Mouse (Mus musculus): ENCODE data around the gene Ensa. TPM values are rescaled to one million over a fixed set of nuclear protein-coding genes. Genes with fewer than 3 reads are reported as not detected.

Ensa gene
- polyA plus RNA-seq, 1 experiment from 2014 or later: 53.8 TPM

GRCm38 (mm10) chr3:95655437-95655836 lies 30.6 kb downstream of the Ensa start:
- Histone ChIP-seq H3K9me3 (replicated peaks; ENCODE audit: low read length) (no peaks in the 10 kb centered on the region), H3K27me3 (ENCODE audit: insufficient read depth, low read length) (no peaks in the 10 kb centered on the region), H3K36me3 (ENCODE audit: insufficient read depth, low read length) (peaks cover 1% of the 10 kb centered on the region; the same call in 1 of the 2 replicates), H3K9ac (ENCODE audit: low read depth, low read length) (no peak overlapping the region), H3K4me2 (ENCODE audit: low read length) (no peak overlapping the region), H3K27ac (no peak overlapping the region), H3K4me3 (replicated peaks; ENCODE audit: low read depth, low read length) (no peak overlapping the region), H3K4me1 (replicated peaks; ENCODE audit: insufficient read depth, low read length) (peaks cover 9% of the 10 kb centered on the region; the same call in 1 of the 2 replicates)
- ATAC-seq (replicated peaks; ENCODE audit: low FRiP score, low read depth) (no peak), DNase-seq (ENCODE audit: low spot score) (no peak)
- 89% methylated on average over 5 of the region's 5 CpGs for WGBS
- TF ChIP-seq CTCF (IDR thresholded peaks at IDR 0.05; ENCODE audit: low read depth): no peak

DNA sequence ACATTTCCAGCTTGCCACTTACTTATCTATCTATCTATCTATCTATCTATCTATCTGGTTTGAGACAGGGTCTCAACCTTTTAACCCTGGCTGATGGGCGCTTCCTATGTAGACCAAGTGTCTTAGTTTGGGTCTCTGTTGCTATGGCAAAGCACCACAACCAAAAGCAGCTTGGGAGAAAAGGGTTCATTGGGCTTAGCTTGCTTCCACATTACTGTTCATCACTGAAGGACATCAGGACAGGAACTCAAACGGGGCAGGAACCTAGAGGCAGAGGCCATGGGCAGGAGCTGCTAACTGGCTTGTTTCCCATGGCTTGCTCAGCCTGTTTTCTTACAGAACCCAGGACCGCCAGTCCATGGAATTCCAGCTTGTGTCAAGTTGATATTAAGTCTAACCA lies 32.3 kb downstream of the Ensa start:
- Histone ChIP-seq H3K27ac (no peak overlapping the region), H3K9ac (ENCODE audit: low read depth, low read length) (no peak overlapping the region), H3K4me2 (ENCODE audit: low read length) (no peak overlapping the region), H3K9me3 (replicated peaks; ENCODE audit: low read length) (no peaks in the 10 kb centered on the region), H3K36me3 (ENCODE audit: insufficient read depth, low read length) (peaks cover 9% of the 10 kb centered on the region; the same call in 1 of the 2 replicates), H3K4me1 (replicated peaks; ENCODE audit: insufficient read depth, low read length) (peaks cover 6% of the 10 kb centered on the region; the same call in 1 of the 2 replicates), H3K27me3 (ENCODE audit: insufficient read depth, low read length) (no peaks in the 10 kb centered on the region), H3K4me3 (replicated peaks; ENCODE audit: low read depth, low read length) (no peak overlapping the region)
- no peak for DNase-seq (ENCODE audit: low spot score)
- ATAC-seq (replicated peaks; ENCODE audit: low FRiP score, low read depth): no peak
- TF ChIP-seq CTCF (IDR thresholded peaks at IDR 0.05; ENCODE audit: low read depth): no peak
- 92% methylated on average over 3 of the region's 3 CpGs for WGBS

GRCm38 (mm10) chr3:95657711-95658110 lies 32.9 kb downstream of the Ensa start:
- peak overlapping the region; percentile 100 for H3K4me3 ChIP-seq (replicated peaks; ENCODE audit: low read depth, low read length)
- no peaks in the 10 kb centered on the region for H3K9me3 ChIP-seq (replicated peaks; ENCODE audit: low read length)
- peak overlapping the region; percentile 89 for H3K4me2 ChIP-seq (ENCODE audit: low read length)
- ATAC-seq (replicated peaks; ENCODE audit: low FRiP score, low read depth) (no peak), DNase-seq (ENCODE audit: low spot score) (no peak)
- no peaks in the 10 kb centered on the region for H3K27me3 ChIP-seq (ENCODE audit: insufficient read depth, low read length)
- 87% methylated on average over 3 of the region's 3 CpGs for WGBS
- no peak for TF ChIP-seq CTCF (IDR thresholded peaks at IDR 0.05; ENCODE audit: low read depth)
- H3K36me3 ChIP-seq (ENCODE audit: insufficient read depth, low read length): peaks cover 9% of the 10 kb centered on the region; the same call in 1 of the 2 replicates
- H3K4me1 ChIP-seq (replicated peaks; ENCODE audit: insufficient read depth, low read length): peaks cover 10% of the 10 kb centered on the region; the same call in 1 of the 2 replicates
- no peak overlapping the region for H3K9ac ChIP-seq (ENCODE audit: low read depth, low read length)
- peak overlapping the region; percentile 99 for H3K27ac ChIP-seq

GRCm38 (mm10) chr3:95658236-95658867 lies 33.6 kb downstream of the Ensa start, which contains the start of gene Mcl1:
TSS of gene Mcl1 (plus strand) at chr3:95658788.
- Histone ChIP-seq H3K36me3 (ENCODE audit: insufficient read depth, low read length) (peaks cover 9% of the 10 kb centered on the region; the same call in 1 of the 2 replicates), H3K4me1 (replicated peaks; ENCODE audit: insufficient read depth, low read length) (peaks cover 14% of the 10 kb centered on the region; the same call in 1 of the 2 replicates), H3K4me2 (ENCODE audit: low read length) (peak within 1 kb of the TSS; percentile 89), H3K27me3 (ENCODE audit: insufficient read depth, low read length) (no peaks in the 10 kb centered on the region), H3K27ac (peak within 1 kb of the TSS; percentile 99), H3K4me3 (replicated peaks; ENCODE audit: low read depth, low read length) (peak within 1 kb of the TSS; percentile 100), H3K9me3 (replicated peaks; ENCODE audit: low read length) (no peaks in the 10 kb centered on the region), H3K9ac (ENCODE audit: low read depth, low read length) (peak within 1 kb of the TSS; percentile 100)
- DNase-seq (ENCODE audit: low spot score) (peak; percentile 98), ATAC-seq (replicated peaks; ENCODE audit: low FRiP score, low read depth) (peak; percentile 96)
- WGBS: under 1% methylated on average over 43 of the region's 43 CpGs
- no peak for TF ChIP-seq CTCF (IDR thresholded peaks at IDR 0.05; ENCODE audit: low read depth)

GRCm38 (mm10) chr3:95658868-95659712 lies 34.3 kb downstream of the Ensa start:
- WGBS: under 1% methylated on average over 88 of the region's 113 CpGs
- Histone ChIP-seq H3K4me1 (replicated peaks; ENCODE audit: insufficient read depth, low read length) (peaks cover 22% of the 10 kb centered on the region; the same call in 1 of the 2 replicates), H3K27ac (peak overlapping the region; percentile 99), H3K36me3 (ENCODE audit: insufficient read depth, low read length) (peaks cover 15% of the 10 kb centered on the region; the same call in 1 of the 2 replicates), H3K27me3 (ENCODE audit: insufficient read depth, low read length) (no peaks in the 10 kb centered on the region), H3K9ac (ENCODE audit: low read depth, low read length) (peak overlapping the region; percentile 100), H3K9me3 (replicated peaks; ENCODE audit: low read length) (no peaks in the 10 kb centered on the region), H3K4me2 (ENCODE audit: low read length) (peak overlapping the region; percentile 89), H3K4me3 (replicated peaks; ENCODE audit: low read depth, low read length) (peak overlapping the region; percentile 100)
- TF ChIP-seq CTCF (IDR thresholded peaks at IDR 0.05; ENCODE audit: low read depth): no peak
- DNase-seq (ENCODE audit: low spot score) (peak; percentile 95), ATAC-seq (replicated peaks; ENCODE audit: low FRiP score, low read depth) (peak; percentile 53)

GRCm38 (mm10) chr3:95659948-95660347 lies 35.2 kb downstream of the Ensa start:
- no peak for TF ChIP-seq CTCF (IDR thresholded peaks at IDR 0.05; ENCODE audit: low read depth)
- Histone ChIP-seq H3K9ac (ENCODE audit: low read depth, low read length) (peak overlapping the region; percentile 100), H3K27me3 (ENCODE audit: insufficient read depth, low read length) (no peaks in the 10 kb centered on the region), H3K9me3 (replicated peaks; ENCODE audit: low read length) (no peaks in the 10 kb centered on the region), H3K4me1 (replicated peaks; ENCODE audit: insufficient read depth, low read length) (peaks cover 29% of the 10 kb centered on the region), H3K36me3 (ENCODE audit: insufficient read depth, low read length) (peaks cover 17% of the 10 kb centered on the region; the same call in 1 of the 2 replicates), H3K4me3 (replicated peaks; ENCODE audit: low read depth, low read length) (peak overlapping the region; percentile 100), H3K4me2 (ENCODE audit: low read length) (peak overlapping the region; percentile 89), H3K27ac (peak overlapping the region; percentile 99)
- DNase-seq (ENCODE audit: low spot score) (no peak), ATAC-seq (replicated peaks; ENCODE audit: low FRiP score, low read depth) (no peak)
- WGBS: 1% methylated on average over 8 of the region's 8 CpGs
